Mouse (Mus musculus) urinary bladder, postnatal 25 days (tissue): ENCODE measurements around the gene Pex10.

ENCODE experiments used
- DNase-seq: peaks from one replicate; pipeline ENCODE4 v3.0.0; 2022; ENCODE audit warnings: low spot score

Pex10 gene

GRCm38 (mm10) chr4:155066834-155067522, at the start of gene Pex10:
Gene Pex10 (plus strand): TSS chr4:155067016.
- DNase-seq: peak; percentile 99

GRCm38 (mm10) chr4:155017253-155017878, 49.5 kb upstream of the Pex10 start:
- DNase-seq: no peak

- DNase-seq: no peak
Observed at GRCm38 (mm10) chr4:155018066-155018465, 48.8 kb upstream of the Pex10 start.

- peak; percentile 19 for DNase-seq
Observed at GRCm38 (mm10) chr4:155018601-155019335, 48.0 kb upstream of the Pex10 start.

GRCm38 (mm10) chr4:155019336-155019847, 47.4 kb upstream of the Pex10 start:
- peak; percentile 27 for DNase-seq

GRCm38 (mm10) chr4:155020141-155020540, 46.7 kb upstream of the Pex10 start:
- DNase-seq: no peak

- no peak for DNase-seq
Observed at GRCm38 (mm10) chr4:155020813-155021212, 46.0 kb upstream of the Pex10 start.

- no peak for DNase-seq
Observed at GRCm38 (mm10) chr4:155022228-155022855, 44.5 kb upstream of the Pex10 start.

GRCm38 (mm10) chr4:155024170-155025010, 42.4 kb upstream of the Pex10 start:
- no peak for DNase-seq

- DNase-seq: no peak
Observed at GRCm38 (mm10) chr4:155033115-155033514, 33.7 kb upstream of the Pex10 start.

- DNase-seq: no peak
Observed at GRCm38 (mm10) chr4:155034202-155034601, 32.6 kb upstream of the Pex10 start.

GRCm38 (mm10) chr4:155034787-155035186, 32.0 kb upstream of the Pex10 start:
- DNase-seq: no peak

GRCm38 (mm10) chr4:155040197-155040596, 26.6 kb upstream of the Pex10 start:
- no peak for DNase-seq

- no peak for DNase-seq
Observed at GRCm38 (mm10) chr4:155040696-155041095, 26.1 kb upstream of the Pex10 start.

- no peak for DNase-seq
Observed at GRCm38 (mm10) chr4:155042606-155043288, 24.1 kb upstream of the Pex10 start.

- no peak for DNase-seq
Observed at GRCm38 (mm10) chr4:155043289-155043625, 23.6 kb upstream of the Pex10 start.

GRCm38 (mm10) chr4:155046636-155047035, 20.2 kb upstream of the Pex10 start:
- no peak for DNase-seq

- DNase-seq: no peak
Observed at GRCm38 (mm10) chr4:155050116-155050515, 16.7 kb upstream of the Pex10 start.

GRCm38 (mm10) chr4:155056724-155057123, 10.1 kb upstream of the Pex10 start, which contains the start of gene Plch2:
Gene Plch2 (minus strand): TSS chr4:155056784.
- peak; percentile 42 for DNase-seq

GRCm38 (mm10) chr4:155058325-155058724, 8.5 kb upstream of the Pex10 start:
- DNase-seq: peak; percentile 41

- peak; percentile 59 for DNase-seq
Observed at GRCm38 (mm10) chr4:155063895-155064294, 2.9 kb upstream of the Pex10 start.
